Mouse (Mus musculus) embryonic facial prominence, embryonic 10.5 days (tissue): ENCODE data around the gene Eif2ak4. TPM values are rescaled to one million over a fixed set of nuclear protein-coding genes. Genes with fewer than 3 reads are reported as not detected.

Experiments
- DNase-seq: peaks from one replicate; pipeline ENCODE4 v3.0.0-alpha.2; 2017; ENCODE audit warnings: low spot score
- H3K27ac ChIP-seq: fragments of 300-500 bp; sonication (generic); replicated peaks from 2 replicates; pipeline ENCODE4 v1.5.1; 2016; ENCODE audit warnings: mild to moderate bottlenecking
- H3K27me3 ChIP-seq: fragments of 300-500 bp; sonication (generic); replicated peaks from 2 replicates; pipeline ENCODE4 v1.6.1; 2016; ENCODE audit warnings: low read depth, mild to moderate bottlenecking; ENCODE audit not compliant: poor library complexity, severe bottlenecking
- H3K36me3 ChIP-seq: fragments of 300-500 bp; sonication (generic); replicated peaks from 2 replicates; pipeline ENCODE4 v1.6.1; 2016; ENCODE audit warnings: mild to moderate bottlenecking, moderate library complexity
- H3K4me1 ChIP-seq: fragments of 300-500 bp; sonication (generic); 2 replicates; pipeline ENCODE4 v1.6.1; 2016
- H3K4me3 ChIP-seq: fragments of 300-500 bp; sonication (generic); 2 replicates; pipeline ENCODE4 v1.5.1; 2016; ENCODE audit warnings: mild to moderate bottlenecking, moderate library complexity
- H3K9me3 ChIP-seq: fragments of 300-500 bp; sonication (generic); 2 replicates; pipeline ENCODE4 v1.6.1; 2016; ENCODE audit warnings: mild to moderate bottlenecking
- WGBS: fragments of 180-500 bp; shearing (Covaris S2); methylation state at CpG from one replicate; pipeline ENCODE4 v1.1.7; 2016; 5-methylcytosine and 5-hydroxymethylcytosine counted together
- polyA plus RNA-seq: library from polyadenylated mRNA; unstranded; fragments of >200 nt; fragmentation: Nextera tagmentation; extraction: Ambion mirVana; gene quantifications from 2 replicates; pipeline ENCODE4 v1.2.1, GENCODE M21; 2016

Eif2ak4 gene
- polyA plus RNA-seq, 1 experiment from 2014 or later, result 13.9 TPM

- no peak overlapping the region for H3K4me3 ChIP-seq
- 89% methylated on average over 7 of the region's 7 CpGs for WGBS
- H3K36me3 ChIP-seq, result peaks cover 17% of the 10 kb centered on the region
- no peak overlapping the region for H3K27ac ChIP-seq
- H3K9me3 ChIP-seq, result no peaks in the 10 kb centered on the region
- DNase-seq, result no peak
- peaks cover 16% of the 10 kb centered on the region for H3K4me1 ChIP-seq
- H3K27me3 ChIP-seq, result no peaks in the 10 kb centered on the region
These were observed 92.5 kb downstream of the Eif2ak4 start for GRCm38 (mm10) chr2:118480886-118481285.

GRCm38 (mm10) chr2:118483032-118483431 lies 94.6 kb downstream of the Eif2ak4 start:
- no peaks in the 10 kb centered on the region for H3K36me3 ChIP-seq
- H3K4me1 ChIP-seq, result peaks cover 13% of the 10 kb centered on the region
- H3K27ac ChIP-seq, result no peak overlapping the region
- WGBS, result 88% methylated on average over 5 of the region's 5 CpGs
- no peak overlapping the region for H3K4me3 ChIP-seq
- no peaks in the 10 kb centered on the region for H3K27me3 ChIP-seq
- no peak for DNase-seq
- peaks cover under 1% of the 10 kb centered on the region; the same call in 1 of the 2 replicates for H3K9me3 ChIP-seq

GRCm38 (mm10) chr2:118484386-118484898 lies 96.0 kb downstream of the Eif2ak4 start:
- DNase-seq, result no peak
- WGBS, result 88% methylated on average over 9 of the region's 9 CpGs
- Histone ChIP-seq H3K9me3 (peaks cover 3% of the 10 kb centered on the region), H3K36me3 (no peaks in the 10 kb centered on the region), H3K4me3 (no peak overlapping the region), H3K4me1 (peaks cover 8% of the 10 kb centered on the region), H3K27me3 (no peaks in the 10 kb centered on the region), H3K27ac (no peak overlapping the region)

- H3K9me3 ChIP-seq, result peaks cover 3% of the 10 kb centered on the region
- peaks cover 15% of the 10 kb centered on the region for H3K4me1 ChIP-seq
- no peaks in the 10 kb centered on the region for H3K36me3 ChIP-seq
- no peak overlapping the region for H3K4me3 ChIP-seq
- 90% methylated on average over 3 of the region's 3 CpGs for WGBS
- no peak for DNase-seq
- no peaks in the 10 kb centered on the region for H3K27me3 ChIP-seq
- no peak overlapping the region for H3K27ac ChIP-seq
These were observed 97.0 kb downstream of the Eif2ak4 start for GRCm38 (mm10) chr2:118485415-118485814.

GRCm38 (mm10) chr2:118486933-118487332 lies 98.5 kb downstream of the Eif2ak4 start:
- Histone ChIP-seq H3K36me3 (no peaks in the 10 kb centered on the region), H3K4me3 (no peak overlapping the region), H3K4me1 (peaks cover 31% of the 10 kb centered on the region), H3K27me3 (no peaks in the 10 kb centered on the region), H3K9me3 (peaks cover 3% of the 10 kb centered on the region), H3K27ac (no peak overlapping the region; the same call in 1 of the 2 replicates)
- 20% methylated on average over 12 of the region's 12 CpGs for WGBS
- peak; percentile 87 for DNase-seq

GRCm38 (mm10) chr2:118487806-118488205 lies 99.4 kb downstream of the Eif2ak4 start:
- H3K9me3 ChIP-seq, result peaks cover 3% of the 10 kb centered on the region
- 65% methylated on average over 3 of the region's 3 CpGs for WGBS
- no peaks in the 10 kb centered on the region for H3K36me3 ChIP-seq
- peaks cover 33% of the 10 kb centered on the region for H3K4me1 ChIP-seq
- H3K27ac ChIP-seq, result no peak overlapping the region
- no peak overlapping the region for H3K4me3 ChIP-seq
- no peak for DNase-seq
- no peaks in the 10 kb centered on the region for H3K27me3 ChIP-seq

- Histone ChIP-seq H3K36me3 (no peaks in the 10 kb centered on the region), H3K27me3 (no peaks in the 10 kb centered on the region), H3K27ac (peak overlapping the region; percentile 75), H3K4me1 (peaks cover 42% of the 10 kb centered on the region), H3K4me3 (no peak overlapping the region), H3K9me3 (peaks cover 3% of the 10 kb centered on the region)
- peak; percentile 50 for DNase-seq
- WGBS, result 38% methylated on average over 12 of the region's 12 CpGs
These were observed 102.0 kb downstream of the Eif2ak4 start for GRCm38 (mm10) chr2:118490241-118491091.

GRCm38 (mm10) chr2:118491281-118491731 lies 102.9 kb downstream of the Eif2ak4 start:
- Histone ChIP-seq H3K4me1 (peaks cover 43% of the 10 kb centered on the region), H3K36me3 (no peaks in the 10 kb centered on the region), H3K27me3 (no peaks in the 10 kb centered on the region), H3K9me3 (peaks cover 3% of the 10 kb centered on the region), H3K27ac (peak overlapping the region; percentile 75), H3K4me3 (no peak overlapping the region)
- peak; percentile 48 for DNase-seq
- WGBS, result 61% methylated on average over 5 of the region's 5 CpGs

GRCm38 (mm10) chr2:118491741-118492395 lies 103.5 kb downstream of the Eif2ak4 start:
- peaks cover 3% of the 10 kb centered on the region for H3K9me3 ChIP-seq
- DNase-seq, result no peak
- H3K27ac ChIP-seq, result peak overlapping the region; percentile 75
- 84% methylated on average over 4 of the region's 4 CpGs for WGBS
- peaks cover 43% of the 10 kb centered on the region for H3K4me1 ChIP-seq
- no peaks in the 10 kb centered on the region for H3K36me3 ChIP-seq
- H3K4me3 ChIP-seq, result no peak overlapping the region
- no peaks in the 10 kb centered on the region for H3K27me3 ChIP-seq

- no peaks in the 10 kb centered on the region for H3K27me3 ChIP-seq
- no peaks in the 10 kb centered on the region for H3K9me3 ChIP-seq
- H3K4me3 ChIP-seq, result no peak overlapping the region
- no peaks in the 10 kb centered on the region for H3K36me3 ChIP-seq
- H3K4me1 ChIP-seq, result peaks cover 49% of the 10 kb centered on the region
- no peak for DNase-seq
- 72% methylated on average over 9 of the region's 9 CpGs for WGBS
- peak overlapping the region; percentile 71 for H3K27ac ChIP-seq
These were observed 106.6 kb downstream of the Eif2ak4 start for GRCm38 (mm10) chr2:118495024-118495423.

GRCm38 (mm10) chr2:118497890-118498289 lies 109.5 kb downstream of the Eif2ak4 start:
- H3K4me1 ChIP-seq, result peaks cover 39% of the 10 kb centered on the region
- DNase-seq, result no peak
- no peaks in the 10 kb centered on the region for H3K27me3 ChIP-seq
- no peaks in the 10 kb centered on the region for H3K9me3 ChIP-seq
- WGBS, result 84% methylated on average over 5 of the region's 5 CpGs
- no peak overlapping the region for H3K4me3 ChIP-seq
- 0 out of 2 replicates have a peak overlapping the region, but pooled peaks have one; percentile 74 for H3K27ac ChIP-seq
- no peaks in the 10 kb centered on the region for H3K36me3 ChIP-seq

- DNase-seq, result no peak
- no peaks in the 10 kb centered on the region for H3K36me3 ChIP-seq
- H3K9me3 ChIP-seq, result no peaks in the 10 kb centered on the region
- H3K27ac ChIP-seq, result peak overlapping the region; percentile 74
- 81% methylated on average over 6 of the region's 6 CpGs for WGBS
- no peak overlapping the region for H3K4me3 ChIP-seq
- H3K27me3 ChIP-seq, result no peaks in the 10 kb centered on the region
- H3K4me1 ChIP-seq, result peaks cover 39% of the 10 kb centered on the region
These were observed 110.1 kb downstream of the Eif2ak4 start for GRCm38 (mm10) chr2:118498476-118498875.
